Comparison of ENCODE assay signal across 7 mouse cellular contexts in the genomic region with DNA sequence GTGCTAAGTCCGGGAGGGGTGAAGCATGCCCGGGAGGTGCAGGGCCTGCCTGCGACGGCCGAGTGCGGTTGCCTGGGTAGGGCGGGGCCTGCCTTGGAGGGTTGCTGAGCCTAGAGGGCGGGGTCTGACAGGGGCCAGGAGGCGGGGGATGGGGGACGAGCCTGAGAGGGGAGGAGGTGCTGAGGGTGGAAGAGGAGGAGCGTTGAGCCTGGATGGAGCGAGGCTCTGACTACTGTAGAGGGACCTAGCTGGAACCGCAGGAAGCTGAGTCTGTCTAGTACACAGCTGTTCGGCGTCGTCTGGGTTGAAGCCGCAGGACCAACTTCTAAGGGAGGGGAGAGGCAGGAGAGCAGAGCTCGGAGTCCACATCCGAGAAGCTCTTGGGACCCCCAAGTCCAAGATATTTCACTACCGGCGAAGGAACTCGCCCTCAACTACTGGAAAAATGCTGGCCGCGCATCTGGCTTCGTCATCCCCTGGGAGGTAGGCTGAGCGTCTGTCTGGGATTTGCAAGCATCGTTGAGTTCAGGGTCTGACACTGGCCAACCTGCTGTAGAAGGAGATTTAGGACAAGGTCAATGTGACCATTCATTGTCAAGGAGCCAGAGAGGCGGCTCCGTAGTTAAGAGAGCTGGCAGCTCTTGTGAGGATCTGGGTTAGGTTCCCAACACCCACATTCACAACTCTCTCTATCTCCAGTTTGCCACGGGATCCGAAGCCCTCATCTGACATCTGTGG. TPM values are rescaled to one million over a fixed set of nuclear protein-coding genes. Genes with fewer than 3 reads are reported as not detected.
DNase-seq lines count a peak whose midpoint lies in the region; ATAC-seq lines count a peak whose summit lies in the region.

A gene (plus strand): TSS at position 112 of the 738 bp plus-strand sequence.

- intact Hi-C loops in left cerebral cortex, postnatal 10 days (cut with DNase I) = no loop called here

- peak; percentile 83 for ATAC-seq in hindbrain, embryonic 16.5 days
- ATAC-seq in megakaryocyte-erythroid progenitor cell, adult 5-6 weeks (replicated peaks; ENCODE audit: low FRiP score, low TSS enrichment, poor library complexity, severe bottlenecking) = peak; percentile 94

- H3K36me3 ChIP-seq in hindbrain, embryonic 16.5 days (ENCODE audit: control insufficient read depth, insufficient read depth, low read length) = no peaks in the 10 kb centered on the region

- H3K9me3 ChIP-seq in hindbrain, embryonic 16.5 days (ENCODE audit: control insufficient read depth, low read length) = no peaks in the 10 kb centered on the region

- DNase-seq in ZHBTc4 (ENCODE audit: low read depth, low spot score) = peak; percentile 98
- DNase-seq in cerebellum, postnatal 25 days = peak; percentile 56 to 75
- peak; percentile 75 to 81 for DNase-seq in gastrocnemius, adult 8-10 months (ENCODE audit: low spot score in 2 of 2)
- peak; percentile 45 to 90 for DNase-seq in left cerebral cortex, postnatal 10 days (ENCODE audit: extremely low spot score in 1 of 2, low spot score in 2 of 2)
- peak; percentile 74 to 75 for DNase-seq in spleen, adult 18-20 months

- peaks cover 25% of the 10 kb centered on the region for H3K27me3 ChIP-seq in hindbrain, embryonic 16.5 days (replicated peaks; ENCODE audit: control insufficient read depth, insufficient read depth, low read length)

- peaks cover 15% of the 10 kb centered on the region for H3K4me1 ChIP-seq in hindbrain, embryonic 16.5 days (ENCODE audit: control insufficient read depth, insufficient read depth, low read depth, low read length)

- H3K27ac ChIP-seq in hindbrain, embryonic 16.5 days (ENCODE audit: low read depth, low read length) = no peak within 1 kb of the TSS

- H3K4me3 ChIP-seq in hindbrain, embryonic 16.5 days (ENCODE audit: low read length) = peak within 1 kb of the TSS; percentile 38

- peak within 1 kb of the TSS; percentile 54 for H3K9ac ChIP-seq in hindbrain, embryonic 16.5 days (ENCODE audit: low read depth, low read length)

- H3K4me2 ChIP-seq in hindbrain, embryonic 16.5 days (ENCODE audit: low read length) = peak within 1 kb of the TSS; percentile 58

- WGBS in hindbrain, embryonic 16.5 days = 2% methylated on average over 31 of the region's 31 CpGs

RNA-seq across cellular contexts. Expression of the gene that starts here (rescaled TPM):
- 1 to 10 TPM in 1 of 4 experiments, under 1 TPM in 3; 0.10 to 1.1 (median 0.22) TPM for total RNA-seq in gastrocnemius, adult 8-10 months (2022)
- polyA plus RNA-seq in hindbrain, embryonic 16.5 days (2015; fragmentation: Nextera tagmentation; extraction: Ambion mirVana) = 1.7 and 2.0 TPM in 2 replicates
- total RNA-seq in left cerebral cortex, postnatal 10 days (2021) = 1 to 10 TPM; 4.2 to 5.9 TPM
- total RNA-seq in megakaryocyte-erythroid progenitor cell, adult 5-6 weeks (2014; fragmentation: Nextera tagmentation) = not detected in 2 replicates
- not detected in 2 replicates for total RNA-seq in megakaryocyte-erythroid progenitor cell, adult 5-6 weeks (2017)

Comparison
In these comparisons a context has a peak if more than half of its experiments do, and no peak if none do; other contexts are left out.
1. Peak in ATAC-seq in megakaryocyte-erythroid progenitor cell, adult 5-6 weeks; RNA of the gene not detected or under 1 TPM.